Mouse (Mus musculus) lung, embryonic 15.5 days (tissue): ENCODE results near the gene Tpcn2. TPM values are rescaled to one million over a fixed set of nuclear protein-coding genes. Genes with fewer than 3 reads are reported as not detected.

ENCODE experiments used
- ATAC-seq: fragments of 200-750 bp; cut with Nextera tagmentation; 2 replicates; pipeline ENCODE4 v1.8.0; 2017; ENCODE audit warnings: moderate number of reproducible peaks, borderline replicate concordance; ENCODE audit not compliant: low FRiP score, low TSS enrichment; ENCODE audit errors: extremely low read depth
- H3K27ac ChIP-seq: fragments of 300-500 bp; sonication (generic); 2 replicates; pipeline ENCODE4 v1.5.1; 2015; ENCODE audit warnings: moderate library complexity, mild to moderate bottlenecking, inconsistent platforms
- H3K27me3 ChIP-seq: fragments of 300-500 bp; sonication (generic); 2 replicates; pipeline ENCODE4 v1.6.1; 2015; ENCODE audit warnings: inconsistent platforms
- H3K36me3 ChIP-seq: fragments of 300-500 bp; sonication (generic); 2 replicates; pipeline ENCODE4 v1.6.1; 2015; ENCODE audit warnings: inconsistent platforms
- H3K4me1 ChIP-seq: fragments of 300-500 bp; sonication (generic); 2 replicates; pipeline ENCODE4 v1.6.1; 2015; ENCODE audit warnings: inconsistent platforms
- H3K4me2 ChIP-seq: fragments of 300-500 bp; sonication (generic); 2 replicates; pipeline ENCODE4 v1.6.1; 2015; ENCODE audit warnings: inconsistent platforms, mild to moderate bottlenecking, moderate library complexity
- H3K4me3 ChIP-seq: fragments of 300-500 bp; sonication (generic); 2 replicates; pipeline ENCODE4 v1.5.1; 2015; ENCODE audit warnings: mild to moderate bottlenecking, inconsistent platforms
- H3K9ac ChIP-seq: fragments of 300-500 bp; sonication (generic); 2 replicates; pipeline ENCODE4 v1.6.1; 2015; ENCODE audit warnings: inconsistent platforms
- H3K9me3 ChIP-seq: fragments of 300-500 bp; sonication (generic); 2 replicates; pipeline ENCODE4 v1.6.1; 2016; ENCODE audit warnings: inconsistent platforms
- WGBS: fragments of 180-500 bp; shearing (Covaris S2); methylation state at CpG from one replicate; pipeline ENCODE4 v1.1.7; 2015; 5-methylcytosine and 5-hydroxymethylcytosine counted together
- polyA plus RNA-seq: library from polyadenylated mRNA; unstranded; fragments of >200 nt; fragmentation: Nextera tagmentation; extraction: Ambion mirVana; gene quantifications from 2 replicates; pipeline ENCODE4 v1.2.1, GENCODE M21; 2015

Gene Tpcn2
- polyA plus RNA-seq = 10.0 and 10.9 TPM in 2 replicates

DNA sequence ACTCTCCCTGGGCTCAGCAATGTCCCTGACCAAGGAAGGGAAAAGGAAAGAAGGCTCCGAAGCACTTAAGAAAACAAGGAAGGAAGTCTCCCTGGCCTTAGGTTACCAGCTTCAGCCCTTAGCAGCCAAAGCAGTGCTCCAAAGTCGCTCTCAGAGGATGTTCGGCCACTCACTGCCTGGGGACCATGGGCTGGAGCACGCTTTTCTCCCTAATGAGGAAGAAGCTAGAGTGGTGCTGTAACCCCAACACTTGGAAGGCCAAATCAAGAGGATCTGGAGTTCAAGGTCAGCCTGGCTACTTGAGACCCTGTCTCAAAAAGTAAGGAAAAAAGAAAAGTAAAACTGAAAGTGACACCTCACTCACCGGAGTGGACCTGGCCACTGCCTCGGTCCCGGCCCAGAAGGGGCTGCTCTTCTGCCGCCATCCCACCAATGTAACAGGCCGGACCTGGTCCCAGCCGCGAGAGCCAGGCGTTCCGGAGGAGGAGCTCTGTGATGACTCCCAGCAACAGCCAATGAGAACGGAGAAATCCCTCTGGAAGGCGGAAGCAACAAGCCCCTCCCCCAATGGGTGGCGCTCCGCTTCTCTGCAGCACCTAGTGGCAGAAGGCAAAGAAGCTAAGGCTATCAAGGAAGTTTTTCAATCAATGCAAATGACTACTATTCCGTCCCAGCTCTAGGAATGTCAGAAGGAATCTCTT is at the start of gene Tpcn2:
Tpcn2 (minus strand) TSS at position 525 of the 701 bp plus-strand sequence.
- peak within 1 kb of the TSS; percentile 64 for H3K27ac ChIP-seq
- WGBS = 1% methylated on average over 18 of the region's 18 CpGs
- no peaks in the 10 kb centered on the region for H3K9me3 ChIP-seq
- H3K9ac ChIP-seq = peak within 1 kb of the TSS; percentile 64
- H3K4me3 ChIP-seq = peak within 1 kb of the TSS; percentile 52
- H3K27me3 ChIP-seq = no peaks in the 10 kb centered on the region
- H3K4me1 ChIP-seq = peaks cover 25% of the 10 kb centered on the region
- H3K4me2 ChIP-seq = peak within 1 kb of the TSS; percentile 81
- ATAC-seq = peak; percentile 92
- H3K36me3 ChIP-seq = peaks cover 15% of the 10 kb centered on the region; the same call in 1 of the 2 replicates

DNA sequence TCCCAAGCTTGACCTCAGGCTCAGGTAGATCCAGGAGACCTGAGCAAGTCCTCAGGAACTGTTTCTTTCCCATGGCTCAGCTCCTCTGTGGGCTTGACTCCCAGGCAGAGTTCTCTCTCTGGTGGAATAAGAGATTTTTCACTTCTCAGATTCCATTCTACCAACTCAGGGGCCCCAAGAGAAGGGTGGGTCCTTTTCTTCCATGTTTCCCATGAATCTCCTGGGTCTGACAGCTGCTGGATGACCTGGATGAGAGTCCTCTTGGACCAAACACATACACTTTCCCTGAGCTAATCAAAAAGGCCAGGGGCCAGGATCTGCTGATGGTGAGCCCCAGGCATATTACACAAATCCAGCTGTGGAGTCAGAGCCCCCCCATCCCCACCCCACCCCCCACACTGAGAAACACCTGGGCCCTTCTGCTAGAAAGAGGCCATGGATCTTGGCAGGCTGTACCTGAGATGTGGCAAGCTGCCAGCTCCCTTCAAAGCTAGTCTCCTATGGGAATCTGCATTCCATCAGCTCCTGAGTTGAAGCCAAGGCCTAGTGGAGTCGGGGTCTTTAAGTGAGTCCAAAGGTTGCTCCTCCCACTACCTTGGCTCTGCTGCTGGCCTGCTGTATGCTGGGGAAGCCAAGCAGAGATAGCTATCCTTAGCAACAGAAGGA is 48.7 kb upstream of the Tpcn2 start:
- Histone ChIP-seq H3K36me3 (no peaks in the 10 kb centered on the region), H3K4me1 (peaks cover 17% of the 10 kb centered on the region), H3K27ac (peak overlapping the region; percentile 76), H3K27me3 (no peaks in the 10 kb centered on the region), H3K9ac (no peak overlapping the region), H3K9me3 (no peaks in the 10 kb centered on the region), H3K4me3 (no peak overlapping the region), H3K4me2 (no peak overlapping the region)
- WGBS = 59% methylated on average over 1 of the region's 1 CpGs
- peak; percentile 69; the same call in 1 of the 2 replicates for ATAC-seq

DNA sequence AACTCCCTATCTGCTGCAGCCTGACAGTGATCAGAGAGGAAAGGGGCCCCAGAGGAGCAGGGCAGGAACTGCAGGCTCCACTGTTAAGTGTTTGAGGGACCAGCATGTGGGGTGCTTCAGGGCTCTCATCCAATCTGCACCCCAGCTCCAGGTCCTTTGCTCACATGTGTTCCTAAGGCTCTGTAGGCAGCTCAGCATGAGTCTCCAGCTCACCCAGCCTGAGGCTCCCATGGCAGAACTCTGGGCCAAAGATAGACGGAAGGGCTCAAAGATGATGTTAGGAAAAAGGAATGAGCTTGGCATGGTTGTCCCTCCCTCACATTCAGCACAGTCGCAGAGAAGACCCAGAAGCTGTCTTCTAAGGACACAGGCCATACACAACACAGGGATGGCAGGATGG is 46.8 kb upstream of the Tpcn2 start:
- Histone ChIP-seq H3K4me1 (peaks cover 17% of the 10 kb centered on the region), H3K4me2 (no peak overlapping the region), H3K4me3 (no peak overlapping the region), H3K9me3 (no peaks in the 10 kb centered on the region), H3K27me3 (no peaks in the 10 kb centered on the region), H3K27ac (no peak overlapping the region), H3K36me3 (no peaks in the 10 kb centered on the region), H3K9ac (no peak overlapping the region)
- 73% methylated on average over 2 of the region's 2 CpGs for whole genome bisulfite sequencing
- no peak for ATAC-seq

DNA sequence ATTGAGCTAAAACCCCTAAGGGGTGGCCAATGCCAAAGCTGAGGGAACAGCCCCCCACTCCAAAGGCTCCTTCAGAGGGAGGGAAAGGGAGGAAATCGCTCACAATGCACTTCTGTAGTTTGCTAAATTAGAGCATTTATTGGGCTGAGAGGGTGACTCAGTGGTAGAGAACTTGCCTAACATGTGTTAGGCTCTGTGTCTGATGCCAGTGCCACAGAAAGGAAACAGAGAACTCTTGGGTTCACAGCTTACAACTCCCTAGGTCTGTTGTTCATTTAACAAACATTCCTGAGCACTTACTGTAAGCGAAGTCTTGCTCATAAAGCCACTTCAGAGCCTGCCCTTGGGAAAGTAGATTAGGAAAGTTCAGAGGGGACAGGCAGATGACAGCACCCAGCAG is 46.2 kb upstream of the Tpcn2 start:
- Histone ChIP-seq H3K36me3 (no peaks in the 10 kb centered on the region), H3K4me3 (no peak overlapping the region), H3K9ac (no peak overlapping the region), H3K9me3 (no peaks in the 10 kb centered on the region), H3K27me3 (no peaks in the 10 kb centered on the region), H3K27ac (no peak overlapping the region), H3K4me2 (no peak overlapping the region), H3K4me1 (peaks cover 17% of the 10 kb centered on the region)
- WGBS = 52% methylated on average over 2 of the region's 2 CpGs
- no peak for ATAC-seq

DNA sequence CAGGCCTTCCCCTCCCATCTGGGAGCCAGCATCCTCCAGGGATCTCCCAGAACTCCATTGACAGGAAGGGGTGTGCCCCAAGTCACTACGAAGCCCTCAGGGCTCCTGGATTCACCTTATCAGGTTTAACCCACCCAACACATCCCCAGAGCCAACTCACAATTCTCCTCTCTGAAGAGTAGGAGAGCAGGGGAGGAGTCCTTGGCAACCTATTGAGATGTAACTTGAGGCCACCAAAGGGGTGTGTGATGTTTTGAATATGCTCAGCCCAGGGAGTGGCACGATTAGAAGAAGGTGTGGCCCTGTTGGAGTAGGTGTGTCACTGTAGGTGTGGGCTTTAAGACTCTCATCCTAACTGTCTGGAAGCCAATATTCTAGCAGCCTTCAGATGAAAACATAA is 41.9 kb upstream of the Tpcn2 start:
- H3K27me3 ChIP-seq = no peaks in the 10 kb centered on the region
- no peaks in the 10 kb centered on the region for H3K4me1 ChIP-seq
- H3K9ac ChIP-seq = no peak overlapping the region
- H3K9me3 ChIP-seq = no peaks in the 10 kb centered on the region
- no peak for ATAC-seq
- 31% methylated on average over 2 of the region's 2 CpGs for WGBS
- no peak overlapping the region for H3K4me2 ChIP-seq
- no peak overlapping the region for H3K27ac ChIP-seq
- H3K36me3 ChIP-seq = no peaks in the 10 kb centered on the region
- no peak overlapping the region for H3K4me3 ChIP-seq

DNA sequence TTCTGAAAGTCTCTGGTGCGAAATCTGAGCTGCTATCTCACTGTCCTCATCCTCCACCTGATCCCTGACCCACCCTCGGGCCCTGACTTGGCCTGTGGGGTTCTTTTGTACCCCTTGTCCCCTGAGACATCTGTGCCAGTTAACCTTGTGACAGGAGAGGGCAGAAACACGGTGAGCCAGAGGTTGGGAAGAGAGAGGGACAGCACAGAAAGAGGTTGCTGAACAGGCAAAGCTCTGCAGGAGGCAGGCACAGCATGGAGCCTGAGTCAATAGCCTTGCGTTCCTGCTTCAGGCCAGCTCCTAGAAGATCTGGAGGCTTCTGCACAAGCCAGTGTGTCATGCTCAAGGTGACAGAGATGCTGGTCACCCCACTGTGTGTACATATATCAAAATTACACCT is 39.8 kb upstream of the Tpcn2 start:
- no peaks in the 10 kb centered on the region for H3K36me3 ChIP-seq
- no peak overlapping the region for H3K4me2 ChIP-seq
- no peak overlapping the region for H3K9ac ChIP-seq
- 25% methylated on average over 4 of the region's 4 CpGs for WGBS
- no peak overlapping the region for H3K4me3 ChIP-seq
- H3K27me3 ChIP-seq = no peaks in the 10 kb centered on the region
- no peak for ATAC-seq
- no peak overlapping the region for H3K27ac ChIP-seq
- no peaks in the 10 kb centered on the region for H3K9me3 ChIP-seq
- no peaks in the 10 kb centered on the region for H3K4me1 ChIP-seq

DNA sequence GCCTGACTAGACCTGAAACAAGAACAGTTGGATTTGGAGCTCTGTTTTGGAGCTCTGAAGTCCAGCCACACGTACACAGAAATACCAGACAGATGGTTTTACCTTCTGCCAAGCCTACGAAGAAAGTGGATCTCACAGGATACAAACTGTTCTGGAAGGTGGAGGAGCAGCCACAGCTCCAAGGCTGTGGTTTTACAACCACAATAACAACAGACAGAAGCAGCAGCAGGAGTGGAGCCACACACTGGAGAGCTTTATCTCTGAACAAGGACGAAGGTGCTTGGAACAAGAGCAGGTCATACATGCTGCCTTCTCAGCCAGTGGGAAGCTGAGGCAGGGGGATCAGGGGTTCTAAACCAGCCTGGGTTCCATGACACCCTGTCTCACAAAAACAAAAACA is 35.7 kb upstream of the Tpcn2 start:
- ATAC-seq = no peak
- Histone ChIP-seq H3K36me3 (no peaks in the 10 kb centered on the region), H3K4me1 (no peaks in the 10 kb centered on the region), H3K9me3 (no peaks in the 10 kb centered on the region), H3K4me2 (no peak overlapping the region), H3K9ac (no peak overlapping the region), H3K27me3 (no peaks in the 10 kb centered on the region), H3K4me3 (no peak overlapping the region), H3K27ac (no peak overlapping the region)
- WGBS = 69% methylated on average over 3 of the region's 3 CpGs

DNA sequence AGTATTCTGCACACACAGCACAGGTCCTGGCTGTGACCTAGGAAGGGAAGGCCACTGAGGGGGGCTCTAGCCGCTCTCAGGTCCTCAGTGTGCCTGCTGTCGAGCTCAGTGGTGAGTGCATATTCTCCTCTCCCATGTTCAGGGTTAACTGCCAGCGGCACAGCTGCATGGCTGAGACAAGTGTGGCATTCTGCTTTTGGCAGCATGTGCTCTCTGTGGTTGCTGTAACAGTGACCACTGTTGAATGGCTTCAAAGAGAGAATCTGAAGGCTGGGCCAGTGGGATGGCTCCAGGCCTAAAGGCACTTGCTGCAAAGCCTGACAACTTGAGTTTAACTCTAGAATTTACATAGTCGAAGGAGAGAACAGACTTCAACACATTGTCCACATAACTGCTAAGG is 33.7 kb upstream of the Tpcn2 start:
- Histone ChIP-seq H3K4me1 (no peaks in the 10 kb centered on the region), H3K36me3 (no peaks in the 10 kb centered on the region), H3K27ac (no peak overlapping the region), H3K4me2 (no peak overlapping the region), H3K9me3 (no peaks in the 10 kb centered on the region), H3K27me3 (no peaks in the 10 kb centered on the region), H3K9ac (no peak overlapping the region), H3K4me3 (no peak overlapping the region)
- WGBS = 52% methylated on average over 4 of the region's 4 CpGs
- ATAC-seq = no peak

DNA sequence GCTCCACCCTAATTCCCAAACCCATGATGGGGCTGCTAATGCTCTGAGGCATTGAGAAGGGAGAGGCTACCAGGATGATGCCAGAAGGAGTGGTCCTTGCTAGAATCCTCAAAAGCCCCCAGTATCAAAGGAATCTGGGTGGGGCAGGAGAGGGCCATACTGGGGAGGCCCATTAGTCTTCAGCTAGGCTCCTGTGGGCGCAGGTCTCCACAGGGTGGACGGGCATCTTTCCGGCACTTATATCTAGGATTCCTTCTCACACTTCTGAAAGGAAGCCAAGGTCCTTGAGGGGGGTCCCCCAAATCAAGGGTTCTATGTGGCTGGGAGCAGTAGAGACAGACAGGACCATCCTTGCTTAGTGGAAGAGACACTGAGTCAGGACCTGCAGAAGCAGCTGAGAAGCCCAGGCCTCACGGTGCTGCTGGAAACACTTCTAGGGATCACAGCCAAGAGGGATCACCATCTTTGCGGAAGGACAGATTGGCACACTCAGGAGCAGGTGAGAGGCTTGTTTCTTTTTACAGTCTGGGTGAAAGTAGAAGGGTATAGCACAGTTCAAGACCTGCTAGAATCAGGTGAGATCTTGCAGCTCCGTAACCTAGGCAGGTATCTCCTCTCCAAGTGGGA is 31.1 kb upstream of the Tpcn2 start, which contains the start of gene Mrgprd:
Mrgprd (plus strand) TSS at position 51 of the 627 bp plus-strand sequence.
- H3K27me3 ChIP-seq = no peaks in the 10 kb centered on the region
- 89% methylated on average over 6 of the region's 6 CpGs for WGBS
- H3K4me3 ChIP-seq = no peak within 1 kb of the TSS
- H3K4me1 ChIP-seq = no peaks in the 10 kb centered on the region; the same call in 1 of the 2 replicates
- no peak for ATAC-seq
- H3K27ac ChIP-seq = no peak within 1 kb of the TSS
- H3K9me3 ChIP-seq = no peaks in the 10 kb centered on the region
- H3K36me3 ChIP-seq = no peaks in the 10 kb centered on the region
- no peak within 1 kb of the TSS for H3K4me2 ChIP-seq
- H3K9ac ChIP-seq = no peak within 1 kb of the TSS

DNA sequence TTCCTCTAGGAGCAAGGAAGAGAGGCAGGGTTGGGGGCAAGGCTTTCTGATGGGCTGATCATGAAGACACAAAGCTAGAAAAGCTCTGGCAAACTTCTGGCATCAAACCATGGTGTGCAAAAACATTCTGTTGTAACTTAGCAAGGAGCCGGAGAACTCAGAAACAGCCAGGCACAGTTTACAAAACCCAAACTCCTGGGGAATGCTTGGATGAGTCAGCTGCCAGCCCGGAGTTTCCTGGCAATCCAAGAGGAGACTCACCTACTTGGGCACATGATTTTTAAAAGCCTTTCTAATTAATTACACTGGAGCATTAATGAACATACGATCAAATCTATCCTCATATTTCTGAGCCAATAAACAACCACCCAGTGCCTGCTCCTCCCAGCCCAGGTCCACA is 28.3 kb upstream of the Tpcn2 start:
- WGBS = 63% methylated on average over 3 of the region's 3 CpGs
- no peak overlapping the region for H3K9ac ChIP-seq

DNA sequence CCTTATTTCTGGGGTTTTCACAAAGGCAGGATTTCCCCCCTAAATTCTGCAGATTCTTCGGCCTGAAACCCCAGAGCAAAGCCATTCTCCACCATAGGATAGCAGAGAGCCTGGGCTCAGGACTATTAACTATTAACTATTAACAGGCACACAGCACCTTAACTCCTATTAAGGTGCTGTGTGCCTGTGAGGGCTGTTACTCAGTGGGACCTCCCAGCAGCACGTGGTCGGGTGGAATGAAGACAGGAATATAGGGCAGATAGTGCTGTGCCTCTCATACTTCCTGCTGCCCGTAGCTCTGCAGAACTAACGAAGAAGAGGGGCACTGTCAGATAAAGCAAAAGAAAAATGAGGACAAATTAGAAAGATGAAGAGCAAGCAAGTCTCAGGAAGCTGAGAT is 26.7 kb upstream of the Tpcn2 start:
- no peaks in the 10 kb centered on the region; the same call in 1 of the 2 replicates for H3K4me1 ChIP-seq
- H3K4me2 ChIP-seq = no peak overlapping the region
- H3K36me3 ChIP-seq = no peaks in the 10 kb centered on the region
- H3K27ac ChIP-seq = no peak overlapping the region
- no peaks in the 10 kb centered on the region for H3K9me3 ChIP-seq
- H3K4me3 ChIP-seq = no peak overlapping the region
- H3K27me3 ChIP-seq = no peaks in the 10 kb centered on the region
- 46% methylated on average over 5 of the region's 5 CpGs for WGBS
- no peak overlapping the region for H3K9ac ChIP-seq
- ATAC-seq = no peak

More for the DNA sequence above, 28.3 kb upstream of the Tpcn2 start:
- Histone ChIP-seq H3K4me2 (no peak overlapping the region), H3K36me3 (no peaks in the 10 kb centered on the region), H3K9me3 (no peaks in the 10 kb centered on the region), H3K27ac (no peak overlapping the region), H3K4me3 (no peak overlapping the region), H3K4me1 (no peaks in the 10 kb centered on the region; the same call in 1 of the 2 replicates), H3K27me3 (no peaks in the 10 kb centered on the region)
- no peak for ATAC-seq

DNA sequence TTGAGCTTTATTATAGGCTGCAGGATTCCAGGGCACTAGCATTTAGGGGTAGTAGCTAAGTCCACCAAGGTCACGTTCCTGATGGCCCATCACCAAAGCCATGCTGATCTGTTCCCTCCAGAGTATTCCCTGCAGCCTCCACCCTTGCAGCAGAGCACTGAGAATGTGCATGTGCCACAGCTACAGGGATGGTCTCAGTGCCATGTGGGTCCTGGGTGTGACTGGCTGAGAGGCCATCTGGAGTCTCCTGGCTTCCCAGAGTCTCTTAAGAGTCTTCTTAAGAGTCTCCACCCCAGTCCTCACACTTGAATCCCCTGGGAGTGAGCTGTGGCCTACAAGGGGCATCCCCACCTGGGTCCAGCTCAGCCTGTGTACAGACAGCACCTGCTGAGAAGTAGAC is 26.1 kb upstream of the Tpcn2 start:
- no peaks in the 10 kb centered on the region for H3K36me3 ChIP-seq
- no peaks in the 10 kb centered on the region for H3K9me3 ChIP-seq
- H3K27me3 ChIP-seq = no peaks in the 10 kb centered on the region
- H3K9ac ChIP-seq = no peak overlapping the region
- 58% methylated on average over 1 of the region's 1 CpGs for WGBS
- peak; percentile 19; the same call in 1 of the 2 replicates for ATAC-seq
- no peaks in the 10 kb centered on the region; the same call in 1 of the 2 replicates for H3K4me1 ChIP-seq
- H3K4me3 ChIP-seq = no peak overlapping the region
- H3K27ac ChIP-seq = no peak overlapping the region
- no peak overlapping the region for H3K4me2 ChIP-seq
